Mouse (Mus musculus) limb, embryonic 12.5 days (tissue): ENCODE measurements at regions not wholly inside any gene's neighbourhood (a gene's known extent, or its start where the extent isn't known, plus 50 kb on each side); places are given as distances from the start of the nearest gene placed in this dataset.

ENCODE experiments used
- ATAC-seq: fragments of 200-750 bp; cut with Nextera tagmentation; 2 replicates; pipeline ENCODE4 v1.8.0; 2017; ENCODE audit warnings: low read depth, moderate TSS enrichment; ENCODE audit not compliant: insufficient number of reproducible peaks, insufficient read depth, low FRiP score, low TSS enrichment
- H3K27ac ChIP-seq: fragments of 300-500 bp; sonication (generic); 2 replicates; pipeline ENCODE4 v1.5.1; 2016; ENCODE audit warnings: mild to moderate bottlenecking, moderate library complexity
- H3K27me3 ChIP-seq: fragments of 300-500 bp; sonication (generic); 2 replicates; pipeline ENCODE4 v1.6.1; 2016; ENCODE audit warnings: mild to moderate bottlenecking, moderate library complexity
- H3K36me3 ChIP-seq: fragments of 300-500 bp; sonication (generic); 2 replicates; pipeline ENCODE4 v1.6.1; 2016; ENCODE audit warnings: mild to moderate bottlenecking, moderate library complexity
- H3K4me1 ChIP-seq: fragments of 300-500 bp; sonication (generic); replicated peaks from 2 replicates; pipeline ENCODE4 v1.6.1; 2016
- H3K4me2 ChIP-seq: fragments of 300-500 bp; sonication (generic); 2 replicates; pipeline ENCODE4 v1.6.1; 2016; ENCODE audit warnings: mild to moderate bottlenecking, moderate library complexity
- H3K4me3 ChIP-seq: fragments of 300-500 bp; sonication (generic); replicated peaks from 2 replicates; pipeline ENCODE4 v1.5.1; 2016; ENCODE audit warnings: mild to moderate bottlenecking
- H3K9ac ChIP-seq: fragments of 300-500 bp; sonication (generic); replicated peaks from 2 replicates; pipeline ENCODE4 v1.6.1; 2016; ENCODE audit warnings: mild to moderate bottlenecking, moderate library complexity
- H3K9me3 ChIP-seq: fragments of 300-500 bp; sonication (generic); 2 replicates; pipeline ENCODE4 v1.6.1; 2016; ENCODE audit warnings: mild to moderate bottlenecking, moderate library complexity
- WGBS: fragments of 180-500 bp; shearing (Covaris S2); methylation state at CpG from one replicate; pipeline ENCODE4 v1.1.7; 2016; 5-methylcytosine and 5-hydroxymethylcytosine counted together

DNA sequence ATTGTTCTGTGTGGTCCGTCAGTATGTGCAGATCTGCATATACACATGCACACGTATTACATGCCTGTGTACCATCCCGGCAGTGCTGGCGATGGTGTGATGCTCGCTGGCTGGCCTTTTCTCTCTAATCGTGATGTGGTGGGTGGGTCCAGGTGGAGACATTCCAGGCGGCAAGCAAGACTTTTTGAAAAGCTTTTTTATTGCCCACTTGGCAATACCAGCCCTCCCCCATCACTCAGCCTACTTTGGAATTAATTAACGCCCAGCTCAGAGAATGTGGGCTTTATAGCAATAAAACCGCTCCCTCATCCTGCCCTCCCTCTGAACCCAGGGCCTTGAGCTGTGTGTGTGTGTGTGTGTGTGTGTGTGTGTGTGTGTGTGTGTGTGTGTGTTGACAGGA, 491.7 kb upstream of the Tbx3 start:
- no peak overlapping the region for H3K27ac ChIP-seq
- 0 out of 2 replicates have a peak, but pooled peaks have one; percentile 52 for ATAC-seq
- H3K4me3 ChIP-seq: no peak overlapping the region
- no peaks in the 10 kb centered on the region for H3K36me3 ChIP-seq
- H3K9me3 ChIP-seq: no peaks in the 10 kb centered on the region
- peaks cover 59% of the 10 kb centered on the region for H3K27me3 ChIP-seq
- WGBS: 11% methylated on average over 9 of the region's 9 CpGs
- peak overlapping the region; percentile 27 for H3K4me2 ChIP-seq
- peaks cover 33% of the 10 kb centered on the region for H3K4me1 ChIP-seq
- H3K9ac ChIP-seq: no peak overlapping the region

- 43% methylated on average over 5 of the region's 5 CpGs for WGBS
- H3K9ac ChIP-seq: no peak overlapping the region
- ATAC-seq: no peak
These were observed 486.9 kb upstream of the Tbx3 start for GRCm38 (mm10) chr5:119183545-119184047.

GRCm38 (mm10) chr5:119186611-119187010, 483.9 kb upstream of the Tbx3 start:
- ATAC-seq: no peak
- Histone ChIP-seq H3K4me1 (peaks cover 9% of the 10 kb centered on the region), H3K9me3 (0 out of 2 replicates have a peak, but pooled peaks cover 5% of the 10 kb centered on the region), H3K4me2 (no peak overlapping the region), H3K27ac (no peak overlapping the region), H3K36me3 (no peaks in the 10 kb centered on the region), H3K27me3 (peaks cover 38% of the 10 kb centered on the region), H3K4me3 (no peak overlapping the region), H3K9ac (no peak overlapping the region)
- 73% methylated on average over 3 of the region's 3 CpGs for WGBS

More at GRCm38 (mm10) chr5:119183545-119184047, 486.9 kb upstream of the Tbx3 start:
- peaks cover 17% of the 10 kb centered on the region for H3K4me1 ChIP-seq
- no peaks in the 10 kb centered on the region for H3K9me3 ChIP-seq
- no peak overlapping the region for H3K4me2 ChIP-seq
- no peak overlapping the region for H3K27ac ChIP-seq
- no peaks in the 10 kb centered on the region for H3K36me3 ChIP-seq
- no peak overlapping the region for H3K4me3 ChIP-seq
- H3K27me3 ChIP-seq: peaks cover 53% of the 10 kb centered on the region

GRCm38 (mm10) chr5:119188476-119188875, 482.0 kb upstream of the Tbx3 start:
- WGBS: 21% methylated on average over 6 of the region's 6 CpGs
- no peaks in the 10 kb centered on the region for H3K36me3 ChIP-seq
- H3K4me1 ChIP-seq: peaks cover 6% of the 10 kb centered on the region
- no peak overlapping the region for H3K27ac ChIP-seq
- 0 out of 2 replicates have a peak, but pooled peaks cover 5% of the 10 kb centered on the region for H3K9me3 ChIP-seq
- ATAC-seq: no peak
- H3K9ac ChIP-seq: no peak overlapping the region
- H3K27me3 ChIP-seq: peaks cover 30% of the 10 kb centered on the region
- no peak overlapping the region for H3K4me2 ChIP-seq
- H3K4me3 ChIP-seq: no peak overlapping the region

- WGBS: 56% methylated on average over 21 of the region's 21 CpGs
- no peak for ATAC-seq
- no peaks in the 10 kb centered on the region; the same call in 1 of the 2 replicates for H3K4me1 ChIP-seq
- no peak overlapping the region for H3K4me2 ChIP-seq
- H3K27ac ChIP-seq: no peak overlapping the region
- H3K36me3 ChIP-seq: no peaks in the 10 kb centered on the region
- H3K4me3 ChIP-seq: no peak overlapping the region
- 0 out of 2 replicates have a peak, but pooled peaks cover 5% of the 10 kb centered on the region for H3K9me3 ChIP-seq
- H3K27me3 ChIP-seq: peaks cover 29% of the 10 kb centered on the region
- no peak overlapping the region for H3K9ac ChIP-seq
These were observed 476.5 kb upstream of the Tbx3 start for GRCm38 (mm10) chr5:119193699-119194681.

DNA sequence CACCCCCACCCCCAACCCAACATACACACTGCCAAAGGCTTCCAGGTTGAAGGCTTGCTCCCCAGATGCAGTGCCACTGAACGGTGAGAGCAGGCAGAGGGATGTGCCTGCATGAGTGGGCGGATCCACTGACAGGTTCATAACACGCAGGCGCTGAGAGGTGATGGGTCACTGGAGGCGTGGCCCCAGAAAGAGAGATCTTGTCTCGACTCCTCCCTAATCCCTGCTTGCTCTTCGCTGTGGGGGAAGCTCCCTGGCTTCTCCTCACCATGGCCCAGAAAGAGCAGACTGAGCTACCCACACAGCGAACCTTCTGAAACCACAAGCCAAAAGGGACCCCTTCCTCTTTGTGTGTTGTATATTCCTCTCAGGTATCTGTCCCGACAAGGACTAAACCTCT, 470.6 kb upstream of the Tbx3 start:
- no peaks in the 10 kb centered on the region for H3K9me3 ChIP-seq
- H3K27me3 ChIP-seq: peaks cover 65% of the 10 kb centered on the region
- no peak overlapping the region for H3K4me3 ChIP-seq
- H3K9ac ChIP-seq: no peak overlapping the region
- 35% methylated on average over 9 of the region's 9 CpGs for WGBS
- H3K4me2 ChIP-seq: no peak overlapping the region
- H3K4me1 ChIP-seq: peaks cover 7% of the 10 kb centered on the region; the same call in 1 of the 2 replicates
- H3K36me3 ChIP-seq: no peaks in the 10 kb centered on the region
- ATAC-seq: no peak
- H3K27ac ChIP-seq: no peak overlapping the region

DNA sequence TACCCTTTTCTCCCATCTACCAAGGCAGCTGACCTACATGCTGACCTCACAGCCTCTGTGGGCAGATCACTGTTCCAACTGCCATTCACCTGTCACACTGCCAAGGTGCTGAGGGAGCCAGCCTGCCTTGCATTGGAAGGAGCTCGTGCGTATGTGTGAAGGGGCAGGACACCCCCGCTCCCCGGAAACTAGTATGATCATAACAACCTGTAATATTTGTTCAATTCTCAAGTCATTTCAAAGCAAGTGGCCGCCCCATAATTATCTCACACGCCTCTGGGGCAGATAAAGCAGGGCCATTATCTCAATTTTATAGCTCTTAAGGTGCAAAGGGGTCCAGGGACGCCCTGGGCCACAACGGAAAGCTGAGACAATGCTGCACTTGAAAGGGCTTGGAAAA, 469.2 kb upstream of the Tbx3 start:
- no peak overlapping the region for H3K4me3 ChIP-seq
- no peak overlapping the region for H3K27ac ChIP-seq
- H3K4me2 ChIP-seq: no peak overlapping the region
- no peaks in the 10 kb centered on the region for H3K9me3 ChIP-seq
- no peak overlapping the region for H3K9ac ChIP-seq
- 57% methylated on average over 8 of the region's 8 CpGs for WGBS
- no peak for ATAC-seq
- H3K27me3 ChIP-seq: peaks cover 59% of the 10 kb centered on the region
- peaks cover 7% of the 10 kb centered on the region; the same call in 1 of the 2 replicates for H3K4me1 ChIP-seq
- H3K36me3 ChIP-seq: no peaks in the 10 kb centered on the region

DNA sequence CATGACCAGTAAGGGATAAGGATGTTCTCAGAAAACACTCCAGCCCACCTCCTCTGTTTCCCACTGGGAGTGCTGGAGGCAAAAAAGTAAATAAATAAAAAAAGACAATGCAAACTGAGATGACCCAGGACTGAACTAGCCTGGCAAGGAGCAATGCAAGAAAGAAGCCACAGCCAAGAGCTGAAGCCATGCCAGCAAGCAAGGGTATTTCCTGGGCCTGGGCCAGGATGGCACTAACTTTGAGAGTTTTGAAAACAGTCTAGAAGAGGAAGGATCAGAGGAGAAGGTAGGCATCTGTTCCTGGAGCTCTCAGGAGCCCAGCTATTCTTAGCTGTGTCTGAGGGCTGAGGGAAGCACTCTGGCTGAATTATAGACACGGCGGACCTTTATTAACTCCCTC, 465.7 kb upstream of the Tbx3 start:
- WGBS: 69% methylated on average over 2 of the region's 2 CpGs
- no peak overlapping the region for H3K4me3 ChIP-seq
- H3K27me3 ChIP-seq: peaks cover 49% of the 10 kb centered on the region
- no peak overlapping the region for H3K4me2 ChIP-seq
- H3K27ac ChIP-seq: no peak overlapping the region
- no peaks in the 10 kb centered on the region for H3K36me3 ChIP-seq
- ATAC-seq: no peak
- H3K4me1 ChIP-seq: peaks cover 5% of the 10 kb centered on the region; the same call in 1 of the 2 replicates
- H3K9ac ChIP-seq: no peak overlapping the region
- H3K9me3 ChIP-seq: peaks cover 7% of the 10 kb centered on the region; the same call in 1 of the 2 replicates

DNA sequence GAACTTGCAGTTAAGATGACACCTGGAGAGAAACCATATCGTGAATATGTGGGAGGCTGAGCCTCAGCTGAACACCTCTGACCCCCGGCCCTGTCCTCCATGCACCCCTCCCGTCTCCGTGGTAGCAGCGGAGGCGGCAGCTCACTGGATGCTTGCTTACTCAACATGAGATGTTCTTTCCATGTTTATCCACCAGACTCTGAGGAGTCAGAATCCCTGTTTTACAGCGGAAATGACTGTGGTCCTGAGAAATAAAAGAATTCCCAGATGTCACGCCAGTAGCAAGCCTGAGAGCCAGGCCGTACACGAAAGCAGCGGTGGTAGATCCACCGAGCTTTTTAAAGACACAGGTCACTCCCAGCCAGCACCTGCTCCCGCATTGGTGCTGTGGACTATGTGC, 462.4 kb upstream of the Tbx3 start:
- H3K9ac ChIP-seq: no peak overlapping the region
- H3K27me3 ChIP-seq: peaks cover 30% of the 10 kb centered on the region
- no peak overlapping the region for H3K4me3 ChIP-seq
- no peaks in the 10 kb centered on the region for H3K4me1 ChIP-seq
- no peak overlapping the region for H3K27ac ChIP-seq
- no peak for ATAC-seq
- no peaks in the 10 kb centered on the region for H3K36me3 ChIP-seq
- peaks cover 12% of the 10 kb centered on the region for H3K9me3 ChIP-seq
- WGBS: 68% methylated on average over 13 of the region's 13 CpGs
- no peak overlapping the region for H3K4me2 ChIP-seq

- ATAC-seq: no peak
- peaks cover 42% of the 10 kb centered on the region for H3K27me3 ChIP-seq
- H3K27ac ChIP-seq: no peak overlapping the region
- peaks cover 18% of the 10 kb centered on the region for H3K9me3 ChIP-seq
- 66% methylated on average over 4 of the region's 4 CpGs for WGBS
- no peak overlapping the region for H3K9ac ChIP-seq
- H3K4me3 ChIP-seq: no peak overlapping the region
- no peak overlapping the region for H3K4me2 ChIP-seq
- H3K4me1 ChIP-seq: peaks cover 9% of the 10 kb centered on the region
- H3K36me3 ChIP-seq: no peaks in the 10 kb centered on the region
These were observed 457.3 kb upstream of the Tbx3 start for GRCm38 (mm10) chr5:119213196-119213595.

DNA sequence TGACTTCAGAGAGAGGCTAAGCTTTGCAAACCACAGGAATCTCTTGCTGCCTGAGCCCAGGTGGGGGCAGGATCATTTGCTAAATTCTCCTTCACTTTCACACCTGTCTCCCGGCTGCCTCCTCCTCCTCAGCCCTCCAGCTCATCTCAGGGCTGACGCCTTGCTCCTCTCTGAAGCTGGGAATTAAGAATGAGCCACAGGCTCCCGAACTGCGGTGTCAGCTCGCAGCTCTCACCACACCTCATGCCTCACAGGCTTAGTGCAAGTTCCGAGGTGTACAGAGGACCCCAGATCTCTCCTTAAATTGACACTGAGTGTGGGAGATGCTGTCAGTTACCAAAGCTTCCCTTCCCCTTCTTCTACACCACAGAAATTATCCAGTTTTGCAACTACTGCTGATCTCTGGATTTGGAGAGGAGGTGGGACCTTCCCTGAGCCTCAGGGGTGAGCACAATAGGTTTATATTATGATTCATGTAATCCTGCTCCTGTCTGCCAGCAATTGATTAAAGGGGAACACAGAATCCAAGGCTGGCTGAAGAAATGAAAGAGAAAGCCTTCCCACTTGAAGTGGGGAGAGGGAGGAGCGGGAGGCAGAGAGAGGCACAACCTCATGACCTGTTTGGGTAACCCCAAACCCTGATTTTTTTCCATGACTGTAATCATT, 456.6 kb upstream of the Tbx3 start:
- 32% methylated on average over 7 of the region's 7 CpGs for WGBS

More for the DNA sequence above, 456.6 kb upstream of the Tbx3 start:
- no peak overlapping the region for H3K27ac ChIP-seq
- no peak for ATAC-seq
- H3K9me3 ChIP-seq: peaks cover 17% of the 10 kb centered on the region
- no peaks in the 10 kb centered on the region for H3K36me3 ChIP-seq
- no peak overlapping the region for H3K4me2 ChIP-seq
- H3K4me1 ChIP-seq: peaks cover 9% of the 10 kb centered on the region
- no peak overlapping the region for H3K4me3 ChIP-seq
- peaks cover 49% of the 10 kb centered on the region for H3K27me3 ChIP-seq
- no peak overlapping the region for H3K9ac ChIP-seq
